Mouse (Mus musculus): ENCODE results near the gene Lhfp.

Lhfp gene

DNA sequence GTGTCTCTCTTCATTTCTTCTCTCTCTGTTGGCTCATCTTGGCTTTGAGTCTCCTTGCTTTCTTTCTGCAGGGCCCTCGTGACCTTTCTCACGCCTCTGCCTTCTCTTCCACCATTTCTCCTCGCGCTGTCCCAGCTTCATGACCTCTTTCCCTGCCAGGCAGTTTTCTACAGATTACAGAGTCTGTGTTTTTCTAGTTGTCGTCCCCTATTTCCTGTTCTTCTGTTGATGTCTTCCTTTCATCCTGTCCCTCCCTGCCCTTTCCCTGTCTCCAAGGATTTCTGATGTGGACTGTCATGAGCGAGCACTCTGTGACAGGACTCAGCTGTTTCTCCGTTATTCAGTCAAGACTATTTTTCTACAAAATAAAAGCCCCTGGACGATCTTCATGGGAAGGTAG, 124.7 kb downstream of the Lhfp start:
- no peaks in the 10 kb centered on the region for H3K4me1 ChIP-seq (replicated peaks; ENCODE audit: low read depth, low read length)
- H3K4me3 ChIP-seq (replicated peaks; ENCODE audit: low read length) = no peak overlapping the region
- no peaks in the 10 kb centered on the region for H3K36me3 ChIP-seq (ENCODE audit: insufficient read depth, low read length)
- peaks cover 5% of the 10 kb centered on the region for H3K9me3 ChIP-seq (ENCODE audit: low read length)
- H3K27me3 ChIP-seq (ENCODE audit: insufficient read depth, low read length) = no peaks in the 10 kb centered on the region
- TF ChIP-seq CTCF (conservative IDR thresholded peaks at IDR 0.05; ENCODE audit: low read length) (no peak), POU5F1 (IDR thresholded peaks at IDR 0.05; ENCODE audit: borderline replicate concordance, low read length) (no peak), NANOG (IDR thresholded peaks at IDR 0.05; ENCODE audit: borderline replicate concordance, low read length) (no peak)

DNA sequence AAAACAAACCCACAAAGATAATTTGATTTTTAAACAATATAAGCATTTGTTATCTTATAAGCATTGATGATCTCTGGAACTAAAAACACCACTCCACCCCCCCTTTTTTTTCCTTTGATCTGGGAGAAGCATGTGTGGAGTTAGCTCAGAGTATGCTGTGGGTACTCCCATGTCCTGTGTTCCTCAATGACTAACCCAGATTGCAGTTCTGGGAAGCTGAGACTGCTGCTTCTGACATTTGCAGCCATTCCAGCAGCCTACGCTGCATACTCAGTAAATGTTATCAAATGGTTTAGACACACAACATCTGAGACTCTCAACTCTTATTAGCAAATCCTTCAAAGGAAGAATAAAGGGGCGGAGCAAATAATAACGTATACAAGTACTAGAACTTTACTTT, 128.2 kb downstream of the Lhfp start:
- TF ChIP-seq POU5F1 (IDR thresholded peaks at IDR 0.05; ENCODE audit: borderline replicate concordance, low read length) = no peak
- TF ChIP-seq CTCF (conservative IDR thresholded peaks at IDR 0.05; ENCODE audit: low read length) = no peak
- no peak for TF ChIP-seq NANOG (IDR thresholded peaks at IDR 0.05; ENCODE audit: borderline replicate concordance, low read length)
- Histone ChIP-seq H3K9me3 (ENCODE audit: low read length) (peaks cover 5% of the 10 kb centered on the region), H3K27me3 (ENCODE audit: insufficient read depth, low read length) (no peaks in the 10 kb centered on the region), H3K4me1 (replicated peaks; ENCODE audit: low read depth, low read length) (no peaks in the 10 kb centered on the region), H3K4me3 (replicated peaks; ENCODE audit: low read length) (no peak overlapping the region), H3K36me3 (ENCODE audit: insufficient read depth, low read length) (no peaks in the 10 kb centered on the region)

DNA sequence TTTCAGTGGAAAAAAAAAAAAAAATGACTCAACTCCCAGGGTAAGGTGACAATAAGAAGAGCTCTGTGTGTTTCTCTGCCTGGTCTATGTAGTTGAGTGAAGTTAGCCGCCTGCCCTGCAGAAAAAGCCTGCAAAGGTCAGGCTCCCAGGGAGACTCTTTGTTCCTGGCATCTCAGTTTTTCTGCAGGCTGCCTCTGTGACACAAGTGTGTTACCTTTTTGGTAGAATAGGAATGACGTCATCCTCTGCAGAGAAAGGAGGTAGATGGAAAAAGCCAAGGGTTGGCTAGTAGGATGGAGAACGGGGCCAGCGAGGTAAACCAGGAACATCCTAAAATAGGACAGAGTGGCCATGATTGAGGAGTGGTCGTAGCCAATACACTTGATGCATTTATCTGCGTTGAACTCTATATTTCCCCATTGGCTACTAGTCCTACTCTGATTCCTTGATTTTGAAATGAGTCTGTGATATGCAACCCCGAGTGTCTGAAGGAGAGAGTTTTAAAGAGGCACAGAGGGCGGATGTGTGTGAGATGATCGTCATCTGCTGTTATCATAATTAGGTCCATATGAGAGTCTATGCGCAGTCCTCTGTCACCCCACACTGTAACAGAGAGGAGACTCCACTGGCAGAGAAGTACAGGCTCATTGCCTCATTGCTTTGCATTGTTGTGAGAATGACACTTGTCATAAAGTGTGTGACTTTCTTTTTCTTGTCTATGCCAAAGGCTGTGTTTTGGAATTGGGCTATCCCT, 132.2 kb downstream of the Lhfp start:
- Histone ChIP-seq H3K9me3 (ENCODE audit: low read length) (peaks cover 5% of the 10 kb centered on the region; the same call in 1 of the 2 replicates), H3K4me1 (replicated peaks; ENCODE audit: low read depth, low read length) (no peaks in the 10 kb centered on the region)
- TF ChIP-seq NANOG (IDR thresholded peaks at IDR 0.05; ENCODE audit: borderline replicate concordance, low read length) (no peak), POU5F1 (IDR thresholded peaks at IDR 0.05; ENCODE audit: borderline replicate concordance, low read length) (no peak), CTCF (conservative IDR thresholded peaks at IDR 0.05; ENCODE audit: low read length) (no peak)

DNA sequence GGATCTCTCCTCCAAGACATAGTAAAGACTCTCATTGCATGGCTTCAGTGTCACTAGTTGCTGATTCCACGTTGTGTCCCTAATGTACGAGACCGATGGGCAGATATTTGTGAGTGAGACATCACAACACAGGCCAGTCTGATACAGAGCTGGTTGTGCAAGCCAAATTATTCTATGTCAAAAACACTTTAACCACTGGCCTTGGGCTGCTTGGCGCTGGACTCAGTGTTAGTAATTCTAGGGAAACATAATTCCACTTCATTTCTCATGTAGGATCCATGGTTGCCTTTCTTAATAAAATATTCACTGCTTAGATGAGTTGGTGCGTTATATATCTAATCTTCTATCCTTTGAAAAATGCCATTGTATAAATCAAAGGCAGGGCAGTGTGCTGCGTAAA, 138.6 kb downstream of the Lhfp start:
- H3K4me3 ChIP-seq (replicated peaks; ENCODE audit: low read length) = no peak overlapping the region
- TF ChIP-seq CTCF (conservative IDR thresholded peaks at IDR 0.05; ENCODE audit: low read length) = no peak
- no peak for TF ChIP-seq POU5F1 (IDR thresholded peaks at IDR 0.05; ENCODE audit: borderline replicate concordance, low read length)
- no peak for TF ChIP-seq NANOG (IDR thresholded peaks at IDR 0.05; ENCODE audit: borderline replicate concordance, low read length)
- no peaks in the 10 kb centered on the region for H3K4me1 ChIP-seq (replicated peaks; ENCODE audit: low read depth, low read length)
- peaks cover 6% of the 10 kb centered on the region; the same call in 1 of the 2 replicates for H3K27me3 ChIP-seq (ENCODE audit: insufficient read depth, low read length)
- peaks cover 9% of the 10 kb centered on the region; the same call in 1 of the 2 replicates for H3K9me3 ChIP-seq (ENCODE audit: low read length)
- H3K36me3 ChIP-seq (ENCODE audit: insufficient read depth, low read length) = no peaks in the 10 kb centered on the region

More for the DNA sequence above, 132.2 kb downstream of the Lhfp start:
- no peaks in the 10 kb centered on the region for H3K27me3 ChIP-seq (ENCODE audit: insufficient read depth, low read length)
- H3K36me3 ChIP-seq (ENCODE audit: insufficient read depth, low read length) = no peaks in the 10 kb centered on the region
- no peak overlapping the region for H3K4me3 ChIP-seq (replicated peaks; ENCODE audit: low read length)

DNA sequence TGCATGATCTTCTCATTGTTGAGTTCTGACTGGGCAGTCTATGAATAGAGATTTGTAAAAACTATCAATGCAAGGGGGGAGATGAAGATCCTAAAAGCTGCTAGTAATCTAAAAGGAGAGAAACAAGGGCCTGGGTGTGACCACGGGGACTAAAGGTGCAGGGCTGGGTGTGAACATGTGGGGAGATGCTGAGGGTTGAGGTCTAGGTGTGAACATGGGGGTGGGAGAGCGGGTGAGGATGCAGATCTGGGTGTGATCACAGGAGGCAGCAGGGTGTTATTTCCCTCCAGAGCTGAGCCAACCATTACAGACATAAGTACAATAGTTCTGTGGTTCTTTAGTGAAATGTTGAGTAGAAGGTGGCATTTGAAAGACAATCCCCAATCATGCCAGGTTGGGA, 144.1 kb downstream of the Lhfp start:
- Histone ChIP-seq H3K27me3 (ENCODE audit: insufficient read depth, low read length) (peaks cover 14% of the 10 kb centered on the region), H3K4me1 (replicated peaks; ENCODE audit: low read depth, low read length) (no peaks in the 10 kb centered on the region), H3K36me3 (ENCODE audit: insufficient read depth, low read length) (no peaks in the 10 kb centered on the region), H3K4me3 (replicated peaks; ENCODE audit: low read length) (no peak overlapping the region), H3K9me3 (ENCODE audit: low read length) (0 out of 2 replicates have a peak, but pooled peaks cover 4% of the 10 kb centered on the region)
- TF ChIP-seq POU5F1 (IDR thresholded peaks at IDR 0.05; ENCODE audit: borderline replicate concordance, low read length) = no peak
- TF ChIP-seq CTCF (conservative IDR thresholded peaks at IDR 0.05; ENCODE audit: low read length) = no peak
- no peak for TF ChIP-seq NANOG (IDR thresholded peaks at IDR 0.05; ENCODE audit: borderline replicate concordance, low read length)

DNA sequence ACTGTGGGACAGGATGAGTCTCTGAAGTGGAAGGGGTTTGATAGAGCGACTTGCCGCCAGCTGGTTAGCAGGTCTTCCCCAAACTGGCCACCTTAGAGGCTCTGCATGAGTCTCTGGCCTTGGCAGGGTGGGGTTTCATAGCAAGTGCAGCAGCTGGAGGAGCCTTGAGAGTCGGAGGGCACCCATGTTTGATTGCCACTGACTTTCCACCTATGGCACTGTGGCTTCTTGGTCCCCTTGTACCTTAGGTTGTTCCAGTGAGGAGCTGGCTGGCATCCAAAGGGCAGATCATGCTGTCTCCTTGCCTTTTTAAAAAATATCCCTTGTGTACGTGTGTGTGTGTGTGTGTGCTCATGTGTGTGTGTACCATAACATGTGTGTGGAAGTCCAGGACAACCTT, 152.1 kb downstream of the Lhfp start:
- Histone ChIP-seq H3K4me1 (replicated peaks; ENCODE audit: low read depth, low read length) (no peaks in the 10 kb centered on the region), H3K36me3 (ENCODE audit: insufficient read depth, low read length) (no peaks in the 10 kb centered on the region), H3K9me3 (ENCODE audit: low read length) (no peaks in the 10 kb centered on the region), H3K27me3 (ENCODE audit: insufficient read depth, low read length) (peaks cover 3% of the 10 kb centered on the region; the same call in 1 of the 2 replicates), H3K4me3 (replicated peaks; ENCODE audit: low read length) (no peak overlapping the region)
- TF ChIP-seq POU5F1 (IDR thresholded peaks at IDR 0.05; ENCODE audit: borderline replicate concordance, low read length) = no peak
- TF ChIP-seq CTCF (conservative IDR thresholded peaks at IDR 0.05; ENCODE audit: low read length) = no peak
- no peak for TF ChIP-seq NANOG (IDR thresholded peaks at IDR 0.05; ENCODE audit: borderline replicate concordance, low read length)

DNA sequence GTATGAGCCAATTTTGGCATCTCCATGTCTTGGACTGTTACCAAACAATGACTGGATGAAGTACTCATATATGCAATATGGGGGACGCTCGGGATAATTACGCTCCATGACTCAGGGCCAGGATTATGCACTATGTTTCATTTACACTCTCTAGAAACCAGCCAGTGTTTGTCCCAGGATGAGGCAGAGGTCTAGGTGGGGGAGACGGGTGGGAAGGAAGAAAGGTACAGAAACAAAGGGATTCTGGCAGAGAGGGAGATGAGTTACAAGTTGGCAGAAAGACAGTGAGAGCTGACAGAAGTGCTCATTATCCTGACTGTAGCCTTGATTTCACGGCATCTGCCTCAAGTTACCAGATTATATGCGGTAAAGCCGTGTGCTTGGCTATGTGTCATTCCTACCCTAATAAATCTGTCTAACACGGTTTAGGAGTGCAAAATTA, 154.4 kb downstream of the Lhfp start:
- no peak for TF ChIP-seq CTCF (conservative IDR thresholded peaks at IDR 0.05; ENCODE audit: low read length)
- no peak for TF ChIP-seq NANOG (IDR thresholded peaks at IDR 0.05; ENCODE audit: borderline replicate concordance, low read length)
- TF ChIP-seq POU5F1 (IDR thresholded peaks at IDR 0.05; ENCODE audit: borderline replicate concordance, low read length) = no peak
- Histone ChIP-seq H3K9me3 (ENCODE audit: low read length) (no peaks in the 10 kb centered on the region), H3K4me3 (replicated peaks; ENCODE audit: low read length) (no peak overlapping the region), H3K4me1 (replicated peaks; ENCODE audit: low read depth, low read length) (no peaks in the 10 kb centered on the region), H3K27me3 (ENCODE audit: insufficient read depth, low read length) (peaks cover 3% of the 10 kb centered on the region; the same call in 1 of the 2 replicates), H3K36me3 (ENCODE audit: insufficient read depth, low read length) (no peaks in the 10 kb centered on the region)

DNA sequence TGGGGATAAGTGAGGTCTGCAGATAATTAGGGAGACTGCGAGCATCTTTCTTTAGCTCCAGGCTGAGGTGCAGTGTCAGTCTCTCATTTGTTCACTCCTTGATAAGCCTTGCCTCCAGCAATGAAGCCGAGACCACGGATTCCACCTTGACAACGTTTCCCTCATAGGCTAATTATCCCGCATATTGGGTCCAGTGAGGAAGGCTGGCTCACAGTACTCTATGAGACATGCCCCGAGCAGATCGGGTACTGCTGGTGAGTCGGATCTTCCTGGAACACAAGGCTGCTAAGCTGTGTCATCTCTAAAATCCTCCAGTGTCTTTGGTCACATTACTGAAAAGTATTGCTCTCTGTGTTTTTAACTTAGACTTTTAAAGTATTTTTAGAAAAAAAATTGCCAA, 158.8 kb downstream of the Lhfp start:
- Histone ChIP-seq H3K4me1 (replicated peaks; ENCODE audit: low read depth, low read length) (peaks cover 11% of the 10 kb centered on the region), H3K36me3 (ENCODE audit: insufficient read depth, low read length) (no peaks in the 10 kb centered on the region), H3K9me3 (ENCODE audit: low read length) (no peaks in the 10 kb centered on the region), H3K27me3 (ENCODE audit: insufficient read depth, low read length) (no peaks in the 10 kb centered on the region), H3K4me3 (replicated peaks; ENCODE audit: low read length) (no peak overlapping the region)
- no peak for TF ChIP-seq NANOG (IDR thresholded peaks at IDR 0.05; ENCODE audit: borderline replicate concordance, low read length)
- TF ChIP-seq POU5F1 (IDR thresholded peaks at IDR 0.05; ENCODE audit: borderline replicate concordance, low read length) = no peak
- no peak for TF ChIP-seq CTCF (conservative IDR thresholded peaks at IDR 0.05; ENCODE audit: low read length)

Measured in E14TG2a.4 (cell line).